ENCODE assay signal across 8 mouse cellular contexts in genomic region chr5:143632674-143633557, GRCm38 (mm10). TPM values are rescaled to one million over a fixed set of nuclear protein-coding genes. Genes with fewer than 3 reads are reported as not detected.
DNase-seq lines count a peak whose midpoint lies in the region; ATAC-seq lines count a peak whose summit lies in the region.

No protein-coding gene starts in this region.

- H3K27me3 ChIP-seq in midbrain, embryonic 10.5 days (ENCODE audit: low read depth, poor library complexity, severe bottlenecking) = no peaks in the 10 kb centered on the region
- H3K27me3 ChIP-seq in midbrain, embryonic 11.5 days (ENCODE audit: control insufficient read depth, insufficient read depth, low read length) = no peaks in the 10 kb centered on the region
- no peaks in the 10 kb centered on the region for H3K27me3 ChIP-seq in heart, embryonic 14.5 days (ENCODE audit: control insufficient read depth, insufficient read depth, low read length)
- H3K27me3 ChIP-seq in limb, embryonic 12.5 days = no peaks in the 10 kb centered on the region
- H3K27me3 ChIP-seq in stomach, embryonic 14.5 days (ENCODE audit: control insufficient read depth, insufficient read depth, low read length) = no peaks in the 10 kb centered on the region

- no peak for ATAC-seq in midbrain, embryonic 11.5 days (ENCODE audit: low FRiP score)
- no peak for ATAC-seq in heart, embryonic 14.5 days (ENCODE audit: insufficient number of reproducible peaks, insufficient read depth, low FRiP score, low read depth)
- ATAC-seq in limb, embryonic 12.5 days (ENCODE audit: insufficient number of reproducible peaks, insufficient read depth, low FRiP score, low TSS enrichment, low read depth) = no peak
- no peak for ATAC-seq in stomach, embryonic 14.5 days (ENCODE audit: insufficient number of reproducible peaks, insufficient read depth, low FRiP score, low read depth)

- H3K9ac ChIP-seq in midbrain, embryonic 11.5 days (ENCODE audit: low read length) = no peak overlapping the region
- peak overlapping the region; percentile 8; the same call in 1 of the 2 replicates for H3K9ac ChIP-seq in heart, embryonic 14.5 days (ENCODE audit: low read length)
- H3K9ac ChIP-seq in limb, embryonic 12.5 days (replicated peaks) = no peak overlapping the region
- H3K9ac ChIP-seq in stomach, embryonic 14.5 days (replicated peaks; ENCODE audit: low read depth, low read length) = no peak overlapping the region

- no peaks in the 10 kb centered on the region for H3K36me3 ChIP-seq in midbrain, embryonic 10.5 days
- H3K36me3 ChIP-seq in midbrain, embryonic 11.5 days (ENCODE audit: control insufficient read depth, insufficient read depth, low read length) = no peaks in the 10 kb centered on the region
- no peaks in the 10 kb centered on the region for H3K36me3 ChIP-seq in heart, embryonic 14.5 days (ENCODE audit: control insufficient read depth, insufficient read depth, low read length)
- H3K36me3 ChIP-seq in limb, embryonic 12.5 days = 0 out of 2 replicates have a peak, but pooled peaks cover 5% of the 10 kb centered on the region
- no peaks in the 10 kb centered on the region for H3K36me3 ChIP-seq in stomach, embryonic 14.5 days (ENCODE audit: control insufficient read depth, insufficient read depth, low read length)

- DNase-seq in midbrain, embryonic 10.5 days (ENCODE audit: low spot score) = no peak
- DNase-seq in midbrain, embryonic 11.5 days (ENCODE audit: low spot score, missing footprints) = no peak
- DNase-seq in adrenal gland, postnatal 25 days = no peak
- no peak for DNase-seq in spleen, adult 18-20 months
- no peak for DNase-seq in layer of hippocampus, postnatal 10 days (ENCODE audit: low spot score in 2 of 2)

- peaks cover 28% of the 10 kb centered on the region for H3K4me1 ChIP-seq in midbrain, embryonic 10.5 days
- H3K4me1 ChIP-seq in midbrain, embryonic 11.5 days (ENCODE audit: control insufficient read depth, insufficient read depth, low read length) = peaks cover 2% of the 10 kb centered on the region; the same call in 1 of the 2 replicates
- peaks cover 16 to 46% of the 10 kb centered on the region in 2 experiments for H3K4me1 ChIP-seq in heart, embryonic 14.5 days (ENCODE audit: control insufficient read depth in 2 of 2, insufficient read depth in 2 of 2, low read length in 2 of 2)
- peaks cover 67% of the 10 kb centered on the region for H3K4me1 ChIP-seq in limb, embryonic 12.5 days (replicated peaks)
- peaks cover 54% of the 10 kb centered on the region for H3K4me1 ChIP-seq in stomach, embryonic 14.5 days (ENCODE audit: control insufficient read depth, insufficient read depth, low read length)

- 0 out of 2 replicates have a peak overlapping the region, but pooled peaks have one; percentile 23 for H3K27ac ChIP-seq in midbrain, embryonic 10.5 days (replicated peaks)
- no peak overlapping the region for H3K27ac ChIP-seq in midbrain, embryonic 11.5 days (ENCODE audit: low read depth, low read length)
- H3K27ac ChIP-seq in heart, embryonic 14.5 days (replicated peaks in 1 of 2; ENCODE audit: control insufficient read depth in 1 of 2, insufficient read depth in 1 of 2, low read depth in 2 of 2, low read length in 2 of 2) = peak overlapping the region; percentile 24 to 67; a peak in 3 of 4 replicates
- peak overlapping the region; percentile 81 for H3K27ac ChIP-seq in limb, embryonic 12.5 days
- H3K27ac ChIP-seq in stomach, embryonic 14.5 days (ENCODE audit: low read length) = peak overlapping the region; percentile 44

- 0 out of 2 replicates have a peak, but pooled peaks cover 4% of the 10 kb centered on the region for H3K9me3 ChIP-seq in midbrain, embryonic 10.5 days (replicated peaks)
- no peaks in the 10 kb centered on the region for H3K9me3 ChIP-seq in midbrain, embryonic 11.5 days (ENCODE audit: control insufficient read depth, low read length)
- H3K9me3 ChIP-seq in heart, embryonic 14.5 days (ENCODE audit: control insufficient read depth, low read length) = no peaks in the 10 kb centered on the region
- peaks cover 7% of the 10 kb centered on the region; the same call in 1 of the 2 replicates for H3K9me3 ChIP-seq in limb, embryonic 12.5 days
- no peaks in the 10 kb centered on the region for H3K9me3 ChIP-seq in stomach, embryonic 14.5 days (ENCODE audit: control insufficient read depth, low read depth, low read length)

- WGBS in midbrain, embryonic 10.5 days = 70% methylated on average over 9 of the region's 9 CpGs
- 70% methylated on average over 9 of the region's 9 CpGs for WGBS in midbrain, embryonic 11.5 days
- 59% methylated on average over 9 of the region's 9 CpGs for WGBS in heart, embryonic 14.5 days
- 32% methylated on average over 9 of the region's 9 CpGs for WGBS in limb, embryonic 12.5 days
- 25% methylated on average over 9 of the region's 9 CpGs for WGBS in stomach, embryonic 14.5 days

- no peak overlapping the region for H3K4me2 ChIP-seq in midbrain, embryonic 11.5 days
- H3K4me2 ChIP-seq in heart, embryonic 14.5 days (ENCODE audit: low read length) = peak overlapping the region; percentile 10; the same call in 1 of the 2 replicates
- H3K4me2 ChIP-seq in limb, embryonic 12.5 days = peak overlapping the region; percentile 35; the same call in 1 of the 2 replicates
- peak overlapping the region; percentile 13; the same call in 1 of the 2 replicates for H3K4me2 ChIP-seq in stomach, embryonic 14.5 days (replicated peaks; ENCODE audit: low read depth, low read length)

- H3K4me3 ChIP-seq in midbrain, embryonic 10.5 days = no peak overlapping the region
- H3K4me3 ChIP-seq in midbrain, embryonic 11.5 days (ENCODE audit: low read depth, low read length) = no peak overlapping the region
- no peak overlapping the region for H3K4me3 ChIP-seq in heart, embryonic 14.5 days (ENCODE audit: control insufficient read depth in 1 of 2, insufficient read depth in 1 of 2, low read depth in 1 of 2, low read length in 2 of 2)
- no peak overlapping the region for H3K4me3 ChIP-seq in limb, embryonic 12.5 days (replicated peaks)
- H3K4me3 ChIP-seq in stomach, embryonic 14.5 days (ENCODE audit: low read depth, low read length) = no peak overlapping the region

RNA-seq across cellular contexts. Expression of gene Cyth3, which starts 10.7 kb away (rescaled TPM):
- 28.1 and 31.7 TPM in 2 replicates for polyA plus RNA-seq in midbrain, embryonic 10.5 days (2016; fragmentation: Nextera tagmentation; extraction: Ambion mirVana)
- 27.6 and 28.9 TPM in 2 replicates for polyA plus RNA-seq in midbrain, embryonic 11.5 days (2014; fragmentation: Nextera tagmentation; extraction: Ambion mirVana)
- 49.2 and 56.2 TPM in 2 replicates for polyA plus RNA-seq in heart, embryonic 14.5 days (2014; fragmentation: Nextera tagmentation; extraction: Ambion mirVana)
- 53.2 and 55.5 TPM in 2 replicates for polyA plus RNA-seq in limb, embryonic 12.5 days (2016; fragmentation: Nextera tagmentation; extraction: Ambion mirVana)
- 50.9 and 52.6 TPM in 2 replicates for polyA plus RNA-seq in stomach, embryonic 14.5 days (2014; fragmentation: Nextera tagmentation; extraction: Ambion mirVana)
- 156 and 193 TPM in 2 replicates for total RNA-seq in adrenal gland, postnatal 25 days (2021)
- 10 to 100 TPM; 52.0 to 65.7 TPM for total RNA-seq in layer of hippocampus, postnatal 10 days (2021)
